Mouse (Mus musculus) stomach, postnatal 0 days (tissue): ENCODE measurements around the gene Scube1. TPM values are rescaled to one million over a fixed set of nuclear protein-coding genes. Genes with fewer than 3 reads are reported as not detected.
A peak's percentile ranks its signal among the peaks of the same experiment; 100 is the strongest.

ENCODE experiments used
- ATAC-seq: fragments of 200-750 bp; cut with Nextera tagmentation; 2 replicates; pipeline ENCODE4 v1.8.0; 2017; ENCODE audit not compliant: low FRiP score, low TSS enrichment
- DNase-seq: peaks from one replicate; pipeline ENCODE4 v3.0.0-alpha.2; 2016; ENCODE audit warnings: low spot score
- H3K27ac ChIP-seq: fragments of 300-500 bp; sonication (generic); replicated peaks from 2 replicates; pipeline ENCODE4 v1.5.1; 2014; ENCODE audit warnings: mild to moderate bottlenecking, control low read depth
- H3K27me3 ChIP-seq: fragments of 300-500 bp; sonication (generic); 2 replicates; pipeline ENCODE4 v1.6.1; 2014; ENCODE audit warnings: low read length; ENCODE audit not compliant: control insufficient read depth, insufficient read depth
- H3K36me3 ChIP-seq: fragments of 300-500 bp; sonication (generic); 2 replicates; pipeline ENCODE4 v1.6.1; 2014; ENCODE audit warnings: low read length, mixed read lengths; ENCODE audit not compliant: control insufficient read depth, insufficient read depth
- H3K4me1 ChIP-seq: fragments of 300-500 bp; sonication (generic); replicated peaks from 2 replicates; pipeline ENCODE4 v1.6.1; 2014; ENCODE audit warnings: antibody characterized with exemption; ENCODE audit not compliant: control insufficient read depth, insufficient read depth
- H3K4me2 ChIP-seq: fragments of 300-500 bp; sonication (generic); replicated peaks from 2 replicates; pipeline ENCODE4 v1.6.1; 2014; ENCODE audit warnings: low read depth, mild to moderate bottlenecking, control low read depth, moderate library complexity
- H3K4me3 ChIP-seq: fragments of 300-500 bp; sonication (generic); 2 replicates; pipeline ENCODE4 v1.5.1; 2014; ENCODE audit warnings: low read depth, low read length, control low read depth
- H3K9ac ChIP-seq: fragments of 300-500 bp; sonication (generic); 2 replicates; pipeline ENCODE4 v1.6.1; 2014; ENCODE audit warnings: mild to moderate bottlenecking, low read length, control low read depth, mixed read lengths
- H3K9me3 ChIP-seq: fragments of 300-500 bp; sonication (generic); 2 replicates; pipeline ENCODE4 v1.6.1; 2016; ENCODE audit warnings: low read length; ENCODE audit not compliant: control insufficient read depth
- CTCF ChIP-seq: IDR thresholded peaks from 2 replicates; pipeline ENCODE4 v1.5.1; 2016; ENCODE audit warnings: antibody characterized with exemption, low read depth, mild to moderate bottlenecking, moderate library complexity
- EP300 ChIP-seq: optimal IDR thresholded peaks from 2 replicates; pipeline ENCODE3; 2016; ENCODE audit warnings: antibody characterized with exemption
- WGBS: fragments of 180-500 bp; shearing (Covaris S2); extraction: QIAGEN DNeasy Blood & Tissue Kit; methylation state at CpG from one replicate; pipeline ENCODE4 v1.1.7; 2014; 5-methylcytosine and 5-hydroxymethylcytosine counted together
- polyA plus RNA-seq: library from polyadenylated mRNA; unstranded; fragments of >200 nt; fragmentation: Nextera tagmentation; extraction: Ambion mirVana; gene quantifications from 2 replicates; pipeline ENCODE4 v1.2.1, GENCODE M21; 2015

Scube1 gene
- polyA plus RNA-seq, 1 experiment from 2014 or later = 5.0 TPM

DNA sequence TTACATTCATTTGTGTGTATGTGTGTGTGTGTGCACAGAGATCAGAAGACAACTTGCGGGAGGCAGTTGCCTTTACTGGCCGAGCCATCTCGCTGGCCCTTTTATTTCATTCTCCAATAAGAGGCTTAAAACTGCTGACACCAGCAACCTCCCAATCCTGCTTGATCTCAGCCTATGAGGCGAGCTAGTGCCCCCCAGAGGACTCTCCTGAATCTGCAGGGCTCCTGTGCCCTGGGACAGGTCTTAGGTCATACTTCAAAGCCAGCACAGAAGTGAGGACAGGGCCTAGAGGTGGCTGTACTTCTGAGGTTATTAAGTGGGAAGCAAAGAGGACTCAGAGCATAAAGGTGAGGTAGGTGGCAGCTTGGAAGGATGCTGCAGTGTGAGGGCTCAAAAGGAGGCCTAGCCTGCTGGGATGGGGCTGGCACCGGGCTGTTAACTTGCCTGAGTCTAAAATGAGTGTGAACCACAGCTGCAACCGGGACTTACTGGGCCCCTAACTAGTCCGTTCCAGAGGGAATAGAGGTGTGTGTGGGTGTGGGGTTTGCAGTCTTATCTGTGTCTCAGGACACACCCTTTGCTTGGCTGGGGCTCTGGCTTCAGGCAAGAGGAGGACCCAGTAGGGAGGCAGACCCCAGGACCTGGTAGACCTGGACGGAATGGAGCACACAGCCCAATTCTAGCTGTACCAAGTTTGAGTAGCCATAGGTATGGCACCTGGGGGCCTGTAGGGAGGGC, 141.2 kb downstream of the Scube1 start:
- 68% methylated on average over 8 of the region's 8 CpGs for WGBS
- DNase-seq = peak; percentile 66
- Histone ChIP-seq H3K4me2 (no peak overlapping the region), H3K27ac (no peak overlapping the region), H3K27me3 (no peaks in the 10 kb centered on the region), H3K4me3 (no peak overlapping the region), H3K9ac (no peak overlapping the region), H3K9me3 (0 out of 2 replicates have a peak, but pooled peaks cover 4% of the 10 kb centered on the region), H3K36me3 (peaks cover 43% of the 10 kb centered on the region), H3K4me1 (no peaks in the 10 kb centered on the region)
- TF ChIP-seq CTCF (peak; percentile 74), EP300 (no peak)
- peak; percentile 35 for ATAC-seq

DNA sequence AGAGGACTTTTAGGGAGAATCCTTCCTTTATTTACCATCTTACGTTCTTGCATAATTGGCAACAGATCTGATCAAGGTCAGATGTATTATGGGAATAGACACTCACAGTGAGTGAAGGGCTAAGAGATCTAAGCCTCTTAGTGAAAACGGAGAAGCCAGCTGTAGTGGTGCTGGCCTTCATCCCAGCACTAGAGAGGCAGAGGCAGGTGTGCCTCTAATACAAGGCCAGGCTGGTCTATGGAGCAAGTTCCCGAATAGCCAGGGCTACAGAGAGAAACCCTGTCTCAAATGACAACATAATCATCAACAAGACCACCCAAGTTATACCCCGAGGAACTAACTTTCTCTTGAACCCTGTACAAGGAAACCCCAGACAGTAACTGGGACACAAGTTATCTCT, 141.9 kb downstream of the Scube1 start:
- peaks cover 46% of the 10 kb centered on the region for H3K36me3 ChIP-seq

DNA sequence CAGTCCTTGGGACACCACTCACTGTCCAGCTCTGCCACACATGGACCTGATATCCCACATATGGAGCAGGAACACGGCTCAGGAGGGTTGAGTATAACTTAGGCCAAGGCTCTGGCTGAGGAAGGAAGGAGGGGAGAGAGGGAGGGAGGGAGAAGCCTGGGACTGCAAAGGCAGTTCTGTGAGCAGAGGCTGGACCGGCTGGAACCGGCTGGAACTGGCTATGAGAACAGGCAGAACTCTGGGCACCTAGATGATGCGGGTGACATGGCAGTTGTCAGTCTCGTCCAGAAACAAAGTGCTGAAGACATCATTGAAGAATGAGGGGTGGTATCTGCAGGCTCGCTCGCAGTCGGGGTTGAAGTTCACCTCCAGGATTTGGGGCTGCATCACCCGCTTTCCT, 148.2 kb downstream of the Scube1 start:
- DNase-seq (no peak), ATAC-seq (no peak)
- H3K9me3 ChIP-seq = no peaks in the 10 kb centered on the region
- H3K9ac ChIP-seq = no peak overlapping the region
- H3K36me3 ChIP-seq = peaks cover 29% of the 10 kb centered on the region
- no peak overlapping the region for H3K4me2 ChIP-seq
- H3K27ac ChIP-seq = no peak overlapping the region
- TF ChIP-seq CTCF = no peak
- no peak for TF ChIP-seq EP300
- no peaks in the 10 kb centered on the region for H3K27me3 ChIP-seq
- WGBS = 86% methylated on average over 9 of the region's 9 CpGs
- no peak overlapping the region for H3K4me3 ChIP-seq
- no peaks in the 10 kb centered on the region for H3K4me1 ChIP-seq

More for the DNA sequence above, 141.9 kb downstream of the Scube1 start:
- H3K4me2 ChIP-seq = no peak overlapping the region
- no peak overlapping the region for H3K27ac ChIP-seq
- ATAC-seq = no peak
- H3K4me3 ChIP-seq = no peak overlapping the region
- H3K9me3 ChIP-seq = 0 out of 2 replicates have a peak, but pooled peaks cover 4% of the 10 kb centered on the region
- no peaks in the 10 kb centered on the region for H3K27me3 ChIP-seq
- no peak for TF ChIP-seq CTCF
- no peak for TF ChIP-seq EP300
- no peaks in the 10 kb centered on the region for H3K4me1 ChIP-seq
- DNase-seq = no peak
- no peak overlapping the region for H3K9ac ChIP-seq
- WGBS = 85% methylated on average over 4 of the region's 4 CpGs

DNA sequence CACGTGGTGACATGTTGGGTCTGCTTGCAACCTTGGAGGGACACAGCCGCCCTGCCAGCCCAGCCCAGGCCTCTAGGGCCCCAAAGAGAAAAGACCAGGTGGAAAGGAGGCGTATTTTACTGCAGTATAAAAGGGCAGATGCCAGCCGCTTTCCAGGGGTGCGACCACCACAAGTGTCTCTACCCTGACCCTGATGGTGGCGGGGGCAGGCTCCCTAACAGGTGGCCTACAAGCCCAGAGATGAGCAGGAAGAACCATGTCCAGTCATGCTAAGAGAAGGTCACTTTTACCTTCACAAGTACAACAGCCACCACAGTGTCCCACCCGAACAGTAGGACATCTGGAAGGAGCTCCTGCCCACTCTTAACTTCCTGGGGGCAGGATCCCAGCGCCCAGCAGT, 149.3 kb downstream of the Scube1 start:
- no peaks in the 10 kb centered on the region for H3K4me1 ChIP-seq
- no peak overlapping the region for H3K4me3 ChIP-seq
- H3K27me3 ChIP-seq = no peaks in the 10 kb centered on the region
- no peak for DNase-seq
- TF ChIP-seq CTCF = no peak
- no peak for TF ChIP-seq EP300
- H3K4me2 ChIP-seq = no peak overlapping the region
- ATAC-seq = no peak
- H3K27ac ChIP-seq = no peak overlapping the region; the same call in 1 of the 2 replicates
- 83% methylated on average over 8 of the region's 8 CpGs for WGBS
- H3K9ac ChIP-seq = no peak overlapping the region
- H3K9me3 ChIP-seq = no peaks in the 10 kb centered on the region
- H3K36me3 ChIP-seq = peaks cover 26% of the 10 kb centered on the region

DNA sequence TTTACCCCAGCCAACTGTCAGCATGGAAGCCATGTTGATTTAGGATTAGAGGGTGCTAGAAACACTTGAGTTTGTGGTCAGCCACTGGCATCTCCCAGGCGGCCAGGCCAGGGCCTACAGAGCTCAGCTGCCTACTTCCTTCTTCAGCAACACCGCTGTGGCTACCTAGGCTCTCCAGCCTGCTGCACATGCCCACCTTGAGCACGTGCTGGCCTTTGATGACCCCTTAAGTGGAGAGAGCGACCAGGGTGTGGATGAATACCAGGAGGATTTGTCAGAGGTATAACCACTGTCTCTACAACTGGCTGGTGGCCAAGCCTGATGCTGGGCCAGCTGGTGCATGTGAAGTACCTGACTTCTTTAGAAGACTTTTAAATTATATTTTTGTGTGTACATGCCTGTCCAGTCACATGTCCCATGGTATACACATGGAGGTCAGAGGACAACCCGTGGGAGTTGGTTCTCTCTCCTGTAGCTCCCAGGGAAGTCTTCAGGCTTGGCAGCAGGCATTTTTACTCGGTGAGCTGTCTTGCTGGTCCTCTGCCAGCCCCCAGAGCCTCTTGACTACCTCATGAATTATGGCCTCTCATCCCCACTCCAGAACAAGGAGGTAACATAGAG, 150.0 kb downstream of the Scube1 start:
- WGBS = 57% methylated on average over 6 of the region's 6 CpGs
- DNase-seq = no peak

DNA sequence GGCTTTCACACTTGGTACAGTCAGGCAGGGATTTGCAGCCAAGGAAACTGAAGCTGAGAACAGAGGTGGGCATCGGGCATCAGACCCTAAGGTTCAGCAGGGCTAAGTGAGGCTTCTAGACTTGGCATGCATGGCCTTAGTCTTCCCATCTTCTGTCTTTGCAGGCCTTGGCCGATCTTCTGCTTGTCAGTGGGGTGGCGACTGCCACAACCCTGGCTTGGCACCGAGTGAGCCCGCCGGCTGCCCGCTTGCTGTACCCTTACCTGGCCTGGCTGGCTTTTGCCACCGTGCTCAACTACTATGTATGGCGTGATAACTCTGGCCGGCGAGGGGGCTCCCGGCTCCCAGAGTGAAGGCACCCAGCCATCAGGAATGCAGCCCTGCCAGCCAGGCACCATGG, 151.2 kb downstream of the Scube1 start:
- DNase-seq (no peak), ATAC-seq (no peak)
- Histone ChIP-seq H3K36me3 (peaks cover 14% of the 10 kb centered on the region), H3K4me2 (no peak overlapping the region), H3K27ac (no peak overlapping the region), H3K9me3 (no peaks in the 10 kb centered on the region), H3K27me3 (no peaks in the 10 kb centered on the region), H3K4me3 (no peak overlapping the region), H3K4me1 (no peaks in the 10 kb centered on the region), H3K9ac (no peak overlapping the region)
- WGBS = 92% methylated on average over 12 of the region's 12 CpGs
- no peak for TF ChIP-seq CTCF
- TF ChIP-seq EP300 = no peak

More for the DNA sequence above, 150.0 kb downstream of the Scube1 start:
- H3K27ac ChIP-seq = peak overlapping the region; percentile 30; the same call in 1 of the 2 replicates
- no peak for TF ChIP-seq CTCF
- TF ChIP-seq EP300 = no peak
- no peak overlapping the region for H3K4me3 ChIP-seq
- H3K9me3 ChIP-seq = no peaks in the 10 kb centered on the region
- no peaks in the 10 kb centered on the region for H3K4me1 ChIP-seq
- H3K36me3 ChIP-seq = peaks cover 22% of the 10 kb centered on the region
- no peak overlapping the region for H3K4me2 ChIP-seq
- ATAC-seq = no peak; the same call in 1 of the 2 replicates
- H3K27me3 ChIP-seq = no peaks in the 10 kb centered on the region
- H3K9ac ChIP-seq = no peak overlapping the region
